Mouse (Mus musculus) spleen, adult 2 months (tissue): ENCODE results near the gene 4930442H23Rik.

Experiments used
- CTCF ChIP-seq: fragments of 200-500 bp; IDR thresholded peaks from 2 replicates; pipeline ENCODE4 v1.5.1; 2011; ENCODE audit warnings: mild to moderate bottlenecking, inconsistent platforms; ENCODE audit not compliant: insufficient read depth, insufficient read length, insufficient replicate concordance; ENCODE audit errors: extremely low read depth
- POLR2A ChIP-seq: fragments of 200-500 bp; IDR thresholded peaks from 2 replicates; pipeline ENCODE4 v1.6.1; 2011; ENCODE audit warnings: low read depth, low read length, inconsistent platforms

- TF ChIP-seq POLR2A (peak; percentile 71), CTCF (no peak)
Observed at GRCm38 (mm10) chr10:81135831-81136705, 47.6 kb downstream of the 4930442H23Rik start.
